Comparison of ENCODE assay signal across 17 mouse cellular contexts in the genomic region with DNA sequence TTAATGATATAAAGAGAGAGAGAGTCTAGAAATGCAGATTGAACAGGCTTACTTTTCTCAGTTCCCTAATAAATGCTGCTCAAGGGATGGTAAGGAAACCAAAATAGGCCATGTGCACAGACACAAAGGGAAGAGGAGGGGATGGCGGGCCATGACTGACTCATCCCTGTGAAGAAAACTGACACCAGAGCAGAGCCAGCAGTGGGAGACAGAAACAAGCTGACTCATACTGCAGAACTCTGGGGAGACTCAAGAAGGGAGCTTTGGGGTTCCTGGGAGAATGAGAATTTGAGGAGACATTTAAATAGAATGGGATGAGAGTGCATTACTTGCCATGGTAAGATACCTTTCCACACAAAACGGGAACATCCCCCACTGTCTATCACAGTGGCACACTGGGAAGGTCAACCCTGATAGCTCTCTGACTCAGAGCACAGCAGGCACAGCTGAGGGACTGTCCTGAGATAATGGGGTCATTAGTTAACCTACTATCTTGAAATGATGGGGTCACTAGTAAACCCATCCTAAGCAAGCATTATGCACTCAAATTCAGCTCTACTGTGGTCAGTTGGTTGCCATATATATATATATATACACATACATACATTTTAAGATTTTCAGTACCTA. TPM values are rescaled to one million over a fixed set of nuclear protein-coding genes. Genes with fewer than 3 reads are reported as not detected.
DNase-seq lines count a peak whose midpoint lies in the region; ATAC-seq lines count a peak whose summit lies in the region.
"Had no signal": no experiment of that assay in that cellular context is flagged by ENCODE, and none has a peak within 500 bp of the region (broad histone marks: within the 10 kb centered on the region; RNA-seq: fewer than 3 reads in every experiment).

No protein-coding gene starts in this region.

- DNase-seq in right cerebral cortex, adult 2 months (ENCODE audit: low spot score in 2 of 2) = peak; percentile 58 to 70
- DNase-seq in right cerebral cortex, postnatal 4 days = no peak
- peak; percentile 81 for DNase-seq in adrenal gland, adult 2 months
- peak; percentile 86 for DNase-seq in telencephalon, adult 2 months (ENCODE audit: low read depth, low spot score)
- no peak for DNase-seq in lung, postnatal 4 days
- DNase-seq in cerebellum, adult 8-10 months = no peak
- DNase-seq: cerebellum, postnatal 10 days; heart, adult 18-20 months; heart, postnatal 10 days; kidney, postnatal 14 days; liver had no signal

- peak; percentile 33; the same call in 1 of the 2 replicates for ATAC-seq in granulocyte monocyte progenitor cell, adult 5-6 weeks (replicated peaks; ENCODE audit: poor library complexity, severe bottlenecking)
- ATAC-seq: forebrain, embryonic 14.5 days; midbrain, embryonic 13.5 days had no signal

RNA-seq across cellular contexts. Expression of a gene that starts 15.3 kb away (rescaled TPM):
- total RNA-seq in adrenal gland, adult 2 months (2021) = 1 to 10 TPM; 1.8 to 2.3 TPM
- polyA plus RNA-seq in adrenal gland, adult 2 months (2012; rRNA removed) = 1.1 and 1.9 TPM in 2 replicates
- not detected in 2 replicates for total RNA-seq in granulocyte monocyte progenitor cell, adult 5-6 weeks (2014; fragmentation: Nextera tagmentation)
- not detected in 2 replicates for total RNA-seq in granulocyte monocyte progenitor cell, adult 5-6 weeks (2017)
- total RNA-seq: G1E; heart, adult 18-20 months; heart, postnatal 10 days had no signal
- polyA plus RNA-seq: G1E; lung, embryonic 15.5 days; small intestine, adult 2 months had no signal

RNA-seq across cellular contexts. Expression of a gene that starts 21.7 kb away (rescaled TPM):
- 10 to 100 TPM; 37.3 to 42.1 TPM for total RNA-seq in adrenal gland, adult 2 months (2021)
- 11.2 and 11.5 TPM in 2 replicates for polyA plus RNA-seq in adrenal gland, adult 2 months (2012; rRNA removed)
- total RNA-seq in granulocyte monocyte progenitor cell, adult 5-6 weeks (2014; fragmentation: Nextera tagmentation) = 101 and 102 TPM in 2 replicates
- 97.9 and 125 TPM in 2 replicates for total RNA-seq in granulocyte monocyte progenitor cell, adult 5-6 weeks (2017)

Comparison
In these comparisons a context has a peak if more than half of its experiments do, and no peak if none do; other contexts are left out.
1. DNase-seq: peak in right cerebral cortex, adult 2 months (2 of 2), adrenal gland, adult 2 months (single experiment) and telencephalon, adult 2 months (single experiment); none in right cerebral cortex, postnatal 4 days (single experiment), lung, postnatal 4 days (0 of 2) and cerebellum, adult 8-10 months (single experiment).